Mouse (Mus musculus) E14TG2a.4 (cell line): Measurements from ENCODE around the gene Rtn3.
A peak's percentile ranks its signal among the peaks of the same experiment; 100 is the strongest.

Experiments used
- H3K27me3 ChIP-seq: 2 replicates; pipeline ENCODE4 v1.6.1; 2014; ENCODE audit warnings: low read length, control low read depth; ENCODE audit not compliant: insufficient read depth
- H3K36me3 ChIP-seq: 2 replicates; pipeline ENCODE4 v1.6.1; 2014; ENCODE audit warnings: low read length, control low read depth; ENCODE audit not compliant: insufficient read depth
- H3K4me1 ChIP-seq: replicated peaks from 2 replicates; pipeline ENCODE4 v1.6.1; 2014; ENCODE audit warnings: low read depth, low read length, control low read depth
- H3K4me3 ChIP-seq: replicated peaks from 2 replicates; pipeline ENCODE4 v1.5.1; 2014; ENCODE audit warnings: mild to moderate bottlenecking, low read length
- H3K9me3 ChIP-seq: 2 replicates; pipeline ENCODE4 v1.6.1; 2014; ENCODE audit warnings: low read length, control low read depth
- CTCF ChIP-seq: conservative IDR thresholded peaks from 2 replicates; pipeline ENCODE4 v1.5.1; 2014; ENCODE audit warnings: low read length
- NANOG ChIP-seq: IDR thresholded peaks from 2 replicates; pipeline ENCODE4 v1.6.1; 2014; ENCODE audit warnings: borderline replicate concordance, low read length, mixed read lengths
- POU5F1 ChIP-seq: IDR thresholded peaks from 2 replicates; pipeline ENCODE4 v1.6.1; 2014; ENCODE audit warnings: low read length, borderline replicate concordance

Gene Rtn3

DNA sequence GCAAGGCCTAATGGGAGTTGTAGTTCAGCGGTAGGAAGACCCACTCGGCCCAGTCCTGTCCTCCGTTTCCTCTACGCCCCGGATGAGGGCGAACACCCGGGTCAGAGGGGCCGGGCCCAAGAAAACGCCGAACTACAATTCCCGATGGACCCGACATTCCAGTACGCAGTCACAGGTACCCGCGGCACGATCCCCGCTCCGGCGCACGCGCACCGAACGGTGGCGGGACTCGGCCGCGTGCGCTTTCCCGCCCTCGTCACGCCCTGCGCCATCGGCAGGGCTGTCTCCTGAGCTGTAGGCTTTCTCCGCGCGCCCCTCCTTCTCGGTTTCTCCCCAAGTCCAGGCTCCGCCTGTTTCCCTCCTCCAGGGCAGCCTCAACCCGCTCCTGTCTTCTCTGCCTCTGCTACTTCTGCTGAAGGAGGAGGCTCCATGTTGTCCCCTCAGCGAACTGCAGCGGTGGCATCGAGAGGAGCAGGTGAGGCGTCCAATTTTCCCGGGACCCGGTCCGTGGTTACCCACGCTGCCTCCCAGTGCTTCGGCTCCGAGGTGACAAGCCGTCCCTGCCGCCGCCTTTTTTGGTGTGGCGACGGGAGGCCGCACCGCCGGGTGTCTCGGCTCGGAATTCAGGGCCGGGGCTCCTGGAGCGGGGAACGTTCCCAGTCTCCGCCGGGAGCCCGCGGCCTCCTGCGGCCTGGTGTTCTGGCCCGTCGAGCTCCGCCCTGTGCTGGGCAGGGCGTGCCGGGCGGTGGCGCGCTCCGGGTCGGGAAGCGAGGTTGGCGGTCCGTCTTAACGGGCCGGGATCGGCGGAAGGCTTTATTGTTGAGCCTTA is 11.3 kb upstream of the Rtn3 start:
- Histone ChIP-seq H3K4me3 (peak overlapping the region; percentile 93), H3K36me3 (peaks cover 6% of the 10 kb centered on the region; the same call in 1 of the 2 replicates), H3K4me1 (peaks cover 43% of the 10 kb centered on the region), H3K27me3 (no peaks in the 10 kb centered on the region), H3K9me3 (no peaks in the 10 kb centered on the region)
- TF ChIP-seq CTCF (no peak), NANOG (no peak)

DNA sequence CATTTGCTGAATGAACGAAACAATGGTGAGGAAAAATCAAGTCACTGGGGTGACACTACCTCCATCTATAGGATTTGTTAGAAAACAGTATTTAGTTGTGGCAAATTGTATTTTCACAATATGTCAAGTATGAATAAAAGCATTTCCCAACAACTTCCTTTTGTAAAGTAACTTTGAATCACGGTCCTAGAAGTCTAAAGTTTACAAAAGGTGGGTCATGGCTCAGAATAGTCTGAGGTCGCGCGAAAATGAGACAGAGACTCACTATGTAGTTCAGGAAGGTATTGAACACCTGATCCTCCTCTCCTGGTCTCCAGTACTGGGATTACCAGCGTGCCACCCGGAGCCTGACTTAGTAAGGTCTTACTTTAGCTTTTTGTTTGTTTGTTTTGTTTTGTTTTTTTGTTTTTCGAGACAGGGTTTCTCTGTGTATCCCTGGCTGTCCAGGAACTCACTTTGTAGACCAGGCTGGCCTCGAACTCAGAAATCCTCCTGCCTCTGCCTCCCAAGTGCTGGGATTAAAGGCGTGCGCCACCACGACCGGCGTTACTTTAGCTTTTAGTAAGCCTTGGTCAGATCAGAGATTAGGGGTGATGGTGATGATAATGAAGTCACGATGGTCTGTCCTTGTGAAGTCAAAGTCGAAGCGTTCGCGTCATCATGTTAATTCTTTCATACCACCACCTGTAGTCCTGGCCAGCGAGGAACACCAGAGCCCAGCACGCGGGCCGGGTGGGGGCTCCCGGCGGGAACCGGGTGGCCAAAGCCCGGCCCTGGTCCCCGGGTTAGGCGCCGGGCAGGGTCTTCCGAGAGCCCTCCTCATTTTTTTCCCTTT is 10.5 kb upstream of the Rtn3 start, which contains the start of gene Atl3:
Gene Atl3, plus strand, starts transcription at position 689 of the 835 bp plus-strand sequence.
- H3K9me3 ChIP-seq, result no peaks in the 10 kb centered on the region
- no peak for TF ChIP-seq POU5F1
- no peak for TF ChIP-seq CTCF
- TF ChIP-seq NANOG, result no peak
- no peaks in the 10 kb centered on the region for H3K27me3 ChIP-seq
- H3K4me3 ChIP-seq, result peak within 1 kb of the TSS; percentile 93
- H3K36me3 ChIP-seq, result peaks cover 3% of the 10 kb centered on the region; the same call in 1 of the 2 replicates
- H3K4me1 ChIP-seq, result peaks cover 43% of the 10 kb centered on the region

DNA sequence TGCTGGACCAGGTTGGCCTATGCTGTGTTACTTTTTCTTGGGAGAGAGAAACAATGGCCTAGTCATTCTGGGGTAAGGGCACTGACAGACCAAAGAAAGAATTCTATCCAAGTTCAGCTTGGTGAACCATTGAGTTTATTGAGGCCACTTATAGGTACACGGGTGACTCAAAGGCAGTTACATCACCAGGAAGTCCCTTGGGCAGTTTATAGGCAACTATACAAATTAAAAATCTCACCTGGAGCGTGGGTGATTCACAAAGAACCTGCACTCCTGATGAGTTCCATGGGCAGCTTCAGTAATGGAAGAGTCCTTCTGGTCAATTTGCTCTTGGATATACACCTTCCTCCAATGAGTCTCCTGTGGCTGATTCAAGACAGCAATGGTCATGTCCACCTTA is 9.6 kb upstream of the Rtn3 start:
- TF ChIP-seq POU5F1, result no peak
- TF ChIP-seq NANOG, result no peak
- no peak for TF ChIP-seq CTCF
- peaks cover 36% of the 10 kb centered on the region for H3K4me1 ChIP-seq
- H3K9me3 ChIP-seq, result no peaks in the 10 kb centered on the region
- no peaks in the 10 kb centered on the region for H3K36me3 ChIP-seq
- H3K4me3 ChIP-seq, result no peak overlapping the region
- no peaks in the 10 kb centered on the region for H3K27me3 ChIP-seq

DNA sequence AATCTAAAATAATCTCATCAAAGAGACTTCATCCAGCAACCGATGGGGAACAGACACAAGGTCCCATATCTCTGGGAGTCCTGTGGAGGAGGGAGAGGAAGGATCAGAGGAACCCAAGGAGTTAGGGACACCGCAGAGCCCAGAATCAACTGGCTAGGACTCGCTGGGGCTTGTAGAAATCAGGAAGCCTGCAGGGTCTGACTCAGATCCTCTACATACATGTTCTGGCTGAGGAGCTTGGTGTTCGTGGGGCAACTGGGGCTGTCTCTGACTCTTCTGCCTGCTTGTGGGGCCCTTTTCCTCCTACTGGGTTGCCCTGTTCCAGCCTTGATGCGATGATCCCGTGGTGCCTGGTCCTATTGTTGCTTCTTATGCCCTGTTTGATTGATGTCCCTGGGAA is 8.9 kb upstream of the Rtn3 start:
- Histone ChIP-seq H3K9me3 (no peaks in the 10 kb centered on the region), H3K36me3 (no peaks in the 10 kb centered on the region), H3K4me1 (peaks cover 29% of the 10 kb centered on the region), H3K4me3 (no peak overlapping the region), H3K27me3 (no peaks in the 10 kb centered on the region)
- TF ChIP-seq POU5F1 (no peak), CTCF (no peak), NANOG (no peak)

DNA sequence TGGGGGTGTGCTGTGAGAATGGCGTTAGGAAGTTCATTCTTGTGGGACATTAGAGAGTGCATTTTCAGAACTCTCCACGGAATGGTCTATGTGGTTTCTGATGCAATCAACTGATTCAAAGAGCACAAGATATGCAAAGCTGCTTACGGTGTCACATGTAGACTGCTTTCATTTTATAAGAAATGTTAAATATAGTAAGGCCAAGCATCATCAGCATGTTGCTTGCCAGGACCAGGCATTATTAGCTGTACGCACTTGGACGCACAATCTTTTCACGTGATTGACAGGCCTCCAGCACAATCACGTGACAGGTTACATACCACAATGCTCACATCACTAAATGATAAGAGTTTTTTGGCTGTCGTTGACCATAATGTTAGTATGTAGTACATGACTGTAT is 4.6 kb upstream of the Rtn3 start:
- Histone ChIP-seq H3K36me3 (no peaks in the 10 kb centered on the region), H3K27me3 (no peaks in the 10 kb centered on the region), H3K4me3 (no peak overlapping the region), H3K9me3 (no peaks in the 10 kb centered on the region), H3K4me1 (peaks cover 20% of the 10 kb centered on the region)
- TF ChIP-seq CTCF (no peak), POU5F1 (no peak), NANOG (no peak)

DNA sequence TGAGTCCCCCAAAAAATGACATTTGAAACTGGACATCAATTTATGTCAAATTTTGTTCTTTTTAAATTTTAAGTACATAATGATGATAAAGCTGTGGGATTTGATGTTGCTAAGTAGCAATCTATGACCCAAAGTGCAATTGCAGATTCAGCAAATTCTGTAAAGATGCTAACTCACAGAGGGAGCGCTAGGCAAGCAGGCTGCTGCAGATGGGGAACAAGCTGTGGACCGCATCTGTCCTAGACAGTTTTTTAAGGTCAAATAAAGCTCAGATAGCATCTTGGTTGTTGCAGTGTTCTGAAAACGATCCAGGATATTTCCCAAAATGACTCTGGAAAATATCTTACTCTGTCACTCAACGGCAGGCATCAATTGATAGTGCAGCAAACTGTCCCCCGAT is 995 bp upstream of the Rtn3 start:
- Histone ChIP-seq H3K36me3 (peaks cover 13% of the 10 kb centered on the region), H3K4me1 (peaks cover 31% of the 10 kb centered on the region), H3K4me3 (peak overlapping the region; percentile 70; the same call in 1 of the 2 replicates), H3K9me3 (no peaks in the 10 kb centered on the region), H3K27me3 (no peaks in the 10 kb centered on the region)
- TF ChIP-seq NANOG (no peak), POU5F1 (no peak), CTCF (no peak)

DNA sequence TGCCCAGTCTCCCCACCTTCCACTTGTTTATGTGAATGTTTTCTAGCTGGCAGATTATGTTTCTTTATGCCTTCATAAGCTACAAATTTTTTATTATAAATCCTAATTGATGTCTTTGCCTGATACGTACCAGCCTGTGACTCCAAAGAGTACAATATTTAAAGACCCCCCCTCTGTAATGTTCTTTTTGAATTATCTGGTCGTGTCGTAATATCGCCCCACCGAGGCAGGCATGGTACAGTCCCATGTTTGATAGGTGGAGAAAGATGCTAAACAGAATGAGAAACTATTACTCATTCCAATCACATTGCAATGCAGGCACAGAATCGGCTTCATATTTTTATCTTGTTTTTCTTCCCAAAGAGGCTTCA is 416 bp upstream of the Rtn3 start:
- H3K36me3 ChIP-seq, result peaks cover 16% of the 10 kb centered on the region
- H3K9me3 ChIP-seq, result no peaks in the 10 kb centered on the region
- peaks cover 31% of the 10 kb centered on the region for H3K4me1 ChIP-seq
- TF ChIP-seq POU5F1 (no peak), NANOG (no peak), CTCF (no peak)
- H3K4me3 ChIP-seq, result peak overlapping the region; percentile 70
- no peaks in the 10 kb centered on the region for H3K27me3 ChIP-seq

DNA sequence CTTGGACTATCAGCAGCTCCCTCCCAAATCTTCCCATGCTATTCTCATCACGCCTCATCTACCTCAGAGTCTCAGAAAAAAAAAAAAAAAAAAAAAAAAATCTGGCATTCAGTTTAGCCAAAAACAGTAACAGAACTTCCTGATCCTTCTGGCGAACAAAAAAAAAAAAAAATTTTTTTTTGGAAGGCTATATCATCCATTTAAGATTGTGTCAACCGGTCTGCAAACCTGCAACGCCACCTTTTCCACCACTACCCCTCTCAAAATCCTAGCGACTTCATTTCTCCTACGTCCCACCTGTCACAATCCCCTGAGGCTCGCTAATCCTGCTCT is 849 bp downstream of the Rtn3 start:
- TF ChIP-seq NANOG (no peak), CTCF (no peak), POU5F1 (no peak)
- H3K4me3 ChIP-seq, result peak overlapping the region; percentile 100
- H3K4me1 ChIP-seq, result peaks cover 31% of the 10 kb centered on the region
- H3K36me3 ChIP-seq, result peaks cover 21% of the 10 kb centered on the region
- no peaks in the 10 kb centered on the region for H3K9me3 ChIP-seq
- no peaks in the 10 kb centered on the region for H3K27me3 ChIP-seq
